Mouse (Mus musculus): ENCODE measurements at regions not wholly inside any gene's neighbourhood (a gene's known extent, or its start where the extent isn't known, plus 50 kb on each side); places are given as distances from the start of the nearest gene placed in this dataset.

DNA sequence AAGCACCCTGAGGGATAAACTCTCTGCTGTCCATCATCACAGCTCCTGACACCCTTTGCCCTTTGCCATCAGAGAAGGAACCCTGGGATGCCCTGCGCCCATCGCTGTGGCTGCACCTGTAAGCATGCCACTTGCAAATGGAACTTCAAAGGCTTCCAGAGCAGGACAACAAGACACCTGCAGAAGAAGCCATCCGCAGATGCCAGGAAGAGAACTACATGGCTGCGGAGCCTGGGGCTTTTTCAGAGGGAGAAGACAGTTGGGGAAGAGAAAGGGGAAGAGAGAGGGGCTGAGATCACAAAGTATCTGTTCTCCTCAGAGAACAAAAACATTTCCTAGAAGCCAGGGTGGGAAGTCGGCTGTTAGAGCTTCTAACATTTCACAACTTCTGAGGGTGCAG, 365.2 kb upstream of the Runx1 start:
- ATAC-seq (ENCODE audit: low read depth) = no peak
- no peaks in the 10 kb centered on the region for H3K4me1 ChIP-seq (replicated peaks)
- H3K9me3 ChIP-seq = no peaks in the 10 kb centered on the region
- no peak overlapping the region for H3K9ac ChIP-seq
- no peaks in the 10 kb centered on the region for H3K27me3 ChIP-seq
- no peak overlapping the region for H3K4me3 ChIP-seq
- 83% methylated on average over 5 of the region's 5 CpGs for WGBS
- H3K4me2 ChIP-seq = no peak overlapping the region
- H3K27ac ChIP-seq (replicated peaks) = no peak overlapping the region
- H3K36me3 ChIP-seq = no peaks in the 10 kb centered on the region

DNA sequence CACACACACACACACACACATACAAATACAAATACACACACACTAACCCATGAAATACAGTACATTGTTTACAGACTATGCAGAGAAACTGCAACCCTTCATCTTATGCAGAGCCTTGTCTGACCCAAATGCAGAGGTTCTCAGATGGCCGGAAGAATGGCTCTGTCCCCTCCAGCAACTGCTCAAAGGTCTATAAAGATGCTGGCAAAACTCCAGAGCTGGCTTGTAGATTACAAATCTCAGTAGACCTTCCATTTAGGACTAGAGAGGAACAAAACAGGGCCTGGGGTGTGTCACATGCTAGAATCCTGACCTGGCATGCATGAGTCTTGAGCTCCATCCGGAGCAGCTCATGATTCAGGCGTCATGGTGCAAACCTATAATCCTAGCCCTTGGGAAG, 364.4 kb upstream of the Runx1 start:
- no peak overlapping the region for H3K4me3 ChIP-seq
- no peaks in the 10 kb centered on the region for H3K4me1 ChIP-seq (replicated peaks)
- no peaks in the 10 kb centered on the region for H3K9me3 ChIP-seq
- no peaks in the 10 kb centered on the region for H3K36me3 ChIP-seq
- no peaks in the 10 kb centered on the region for H3K27me3 ChIP-seq
- H3K9ac ChIP-seq = no peak overlapping the region
- WGBS = 83% methylated on average over 3 of the region's 3 CpGs
- no peak overlapping the region for H3K4me2 ChIP-seq
- H3K27ac ChIP-seq (replicated peaks) = no peak overlapping the region
- ATAC-seq (ENCODE audit: low read depth) = no peak

DNA sequence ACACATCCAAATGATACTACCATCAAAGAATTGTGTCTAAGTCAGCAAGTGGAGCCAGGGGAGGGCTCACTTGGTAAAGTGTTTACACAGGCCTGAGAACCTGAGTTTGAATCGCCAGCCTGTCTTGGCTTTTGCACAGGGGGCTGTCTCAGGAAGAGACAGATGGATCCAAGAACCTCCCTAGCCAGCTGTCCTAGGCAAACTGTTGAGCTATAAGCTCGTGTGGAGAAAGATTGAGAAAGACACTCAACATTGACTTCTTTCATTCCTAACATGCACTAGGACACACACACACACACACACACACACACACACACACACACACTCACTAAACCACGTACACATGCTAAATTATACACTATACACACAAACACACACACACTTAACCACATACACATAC, 363.9 kb upstream of the Runx1 start:
- WGBS = 66% methylated on average over 3 of the region's 3 CpGs

DNA sequence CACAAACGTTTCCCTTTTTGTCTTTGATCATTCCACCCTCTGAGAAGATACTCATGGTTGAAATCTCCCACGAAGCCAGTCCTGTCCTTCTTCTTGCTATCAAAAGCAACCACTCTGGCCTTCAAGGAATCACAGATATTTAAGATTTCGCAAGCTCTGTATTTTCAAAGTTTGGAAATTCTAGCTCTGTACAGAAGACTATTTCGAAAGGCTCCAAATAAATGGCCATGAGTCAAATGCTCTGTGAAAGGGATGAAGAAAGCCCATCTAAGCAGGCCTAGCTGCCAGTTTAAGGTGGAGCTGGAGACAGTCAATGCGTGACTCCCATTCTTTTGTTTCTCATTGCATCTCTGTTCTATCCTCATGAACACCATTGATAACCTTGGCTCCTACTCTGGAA, 363.5 kb upstream of the Runx1 start:
- Histone ChIP-seq H3K4me1 (replicated peaks) (no peaks in the 10 kb centered on the region), H3K36me3 (no peaks in the 10 kb centered on the region), H3K9me3 (no peaks in the 10 kb centered on the region), H3K9ac (no peak overlapping the region), H3K4me2 (no peak overlapping the region), H3K4me3 (no peak overlapping the region), H3K27ac (replicated peaks) (no peak overlapping the region), H3K27me3 (no peaks in the 10 kb centered on the region)
- no peak for ATAC-seq (ENCODE audit: low read depth)
- WGBS = 89% methylated on average over 5 of the region's 5 CpGs

More for the DNA sequence above, 363.9 kb upstream of the Runx1 start:
- H3K4me1 ChIP-seq (replicated peaks) = no peaks in the 10 kb centered on the region
- no peaks in the 10 kb centered on the region for H3K36me3 ChIP-seq
- H3K4me2 ChIP-seq = no peak overlapping the region
- no peaks in the 10 kb centered on the region for H3K27me3 ChIP-seq
- no peak overlapping the region for H3K27ac ChIP-seq (replicated peaks)
- no peaks in the 10 kb centered on the region for H3K9me3 ChIP-seq
- H3K4me3 ChIP-seq = no peak overlapping the region
- no peak for ATAC-seq (ENCODE audit: low read depth)
- no peak overlapping the region for H3K9ac ChIP-seq

DNA sequence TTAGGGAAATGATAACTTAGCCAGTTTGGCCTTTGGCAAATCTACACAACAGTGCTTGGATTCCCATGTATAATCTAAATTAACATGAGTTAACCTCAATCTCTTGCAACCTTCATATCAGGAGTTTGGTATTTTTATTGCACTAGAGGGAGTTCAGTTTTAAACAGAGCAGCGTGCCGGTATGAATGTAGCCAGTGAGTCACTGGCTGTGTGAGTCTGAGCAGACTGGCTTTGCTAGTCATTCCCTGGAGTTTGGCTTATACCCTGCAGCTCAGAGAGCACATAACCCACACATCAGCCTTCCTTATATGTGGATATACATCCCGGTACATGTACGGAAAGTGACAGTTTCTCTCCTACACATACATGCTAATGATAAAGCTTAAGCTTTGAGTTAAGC, 360.6 kb upstream of the Runx1 start:
- Histone ChIP-seq H3K4me2 (no peak overlapping the region), H3K4me1 (replicated peaks) (no peaks in the 10 kb centered on the region), H3K36me3 (no peaks in the 10 kb centered on the region), H3K27me3 (no peaks in the 10 kb centered on the region), H3K9me3 (no peaks in the 10 kb centered on the region), H3K4me3 (no peak overlapping the region), H3K27ac (replicated peaks) (no peak overlapping the region), H3K9ac (no peak overlapping the region)
- WGBS = 86% methylated on average over 4 of the region's 4 CpGs
- ATAC-seq (ENCODE audit: low read depth) = no peak

DNA sequence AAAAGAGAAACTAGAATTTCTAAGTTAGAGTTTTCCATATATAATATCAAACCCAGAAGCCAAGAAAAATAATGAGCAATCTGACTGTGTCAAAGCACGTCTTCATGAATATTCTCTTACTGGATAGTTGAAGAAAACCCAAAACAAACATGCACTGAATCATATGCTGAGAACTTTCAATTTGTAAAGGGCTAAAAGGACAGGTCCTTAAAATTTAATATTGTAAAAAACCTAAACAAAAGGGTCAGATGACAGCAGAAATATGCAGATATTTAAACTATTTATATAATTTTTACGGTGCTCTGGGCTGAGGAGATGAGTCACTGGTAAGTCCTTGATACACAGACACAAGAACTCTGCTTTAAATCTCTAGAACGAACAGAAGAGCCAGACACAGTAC, 356.7 kb upstream of the Runx1 start:
- 86% methylated on average over 3 of the region's 3 CpGs for WGBS
- H3K4me2 ChIP-seq = no peak overlapping the region
- H3K27me3 ChIP-seq = no peaks in the 10 kb centered on the region
- H3K36me3 ChIP-seq = no peaks in the 10 kb centered on the region
- no peak for ATAC-seq (ENCODE audit: low read depth)
- H3K27ac ChIP-seq (replicated peaks) = no peak overlapping the region
- H3K4me1 ChIP-seq (replicated peaks) = no peaks in the 10 kb centered on the region
- H3K9me3 ChIP-seq = no peaks in the 10 kb centered on the region
- no peak overlapping the region for H3K9ac ChIP-seq
- H3K4me3 ChIP-seq = no peak overlapping the region

DNA sequence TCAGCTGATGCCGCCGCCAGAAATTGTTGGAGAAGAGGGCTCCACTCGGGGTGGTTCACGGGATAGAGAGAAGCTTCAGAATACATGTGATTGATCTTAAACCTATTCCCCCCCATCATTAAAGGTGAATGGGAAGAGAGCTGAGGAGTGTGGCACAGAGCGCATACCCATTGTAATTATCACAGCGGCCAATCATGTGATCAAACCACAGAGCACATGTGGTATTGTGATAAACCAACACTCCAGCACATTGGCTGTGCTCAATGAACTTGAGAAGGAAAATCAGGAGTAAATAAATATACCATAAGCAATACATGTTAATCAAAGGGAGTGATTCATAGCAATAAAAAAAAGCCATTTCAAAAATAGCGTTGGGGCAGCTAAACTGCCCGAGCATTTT, 355.5 kb upstream of the Runx1 start:
- Histone ChIP-seq H3K9ac (no peak overlapping the region), H3K9me3 (no peaks in the 10 kb centered on the region), H3K4me1 (replicated peaks) (no peaks in the 10 kb centered on the region), H3K4me2 (no peak overlapping the region), H3K4me3 (no peak overlapping the region), H3K36me3 (no peaks in the 10 kb centered on the region), H3K27ac (replicated peaks) (no peak overlapping the region), H3K27me3 (no peaks in the 10 kb centered on the region)
- no peak for ATAC-seq (ENCODE audit: low read depth)
- WGBS = 95% methylated on average over 8 of the region's 8 CpGs

DNA sequence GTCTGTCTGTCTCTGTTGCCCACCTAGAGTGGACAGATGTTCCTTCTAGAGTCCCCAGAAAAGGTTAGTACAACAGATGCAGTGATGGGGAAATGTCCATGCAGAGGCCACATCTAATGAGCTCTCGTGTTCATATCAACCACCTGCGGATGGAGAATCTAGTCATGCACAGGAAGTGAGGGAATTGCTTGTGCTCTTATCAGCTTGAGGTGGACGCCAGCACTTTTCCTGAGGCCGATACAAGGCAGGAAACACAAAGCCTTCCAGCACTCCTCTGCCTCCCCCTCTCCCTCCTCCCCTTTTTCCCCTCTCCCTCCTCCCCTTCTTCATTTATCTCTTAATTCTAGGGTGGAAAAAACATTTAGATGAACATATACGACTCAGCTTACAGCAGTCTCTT, 354.3 kb upstream of the Runx1 start:
- WGBS = 82% methylated on average over 5 of the region's 5 CpGs
- Histone ChIP-seq H3K27me3 (no peaks in the 10 kb centered on the region), H3K4me3 (no peak overlapping the region), H3K9me3 (no peaks in the 10 kb centered on the region), H3K36me3 (no peaks in the 10 kb centered on the region), H3K4me1 (replicated peaks) (no peaks in the 10 kb centered on the region), H3K27ac (replicated peaks) (no peak overlapping the region), H3K4me2 (no peak overlapping the region), H3K9ac (no peak overlapping the region)
- no peak for ATAC-seq (ENCODE audit: low read depth)

DNA sequence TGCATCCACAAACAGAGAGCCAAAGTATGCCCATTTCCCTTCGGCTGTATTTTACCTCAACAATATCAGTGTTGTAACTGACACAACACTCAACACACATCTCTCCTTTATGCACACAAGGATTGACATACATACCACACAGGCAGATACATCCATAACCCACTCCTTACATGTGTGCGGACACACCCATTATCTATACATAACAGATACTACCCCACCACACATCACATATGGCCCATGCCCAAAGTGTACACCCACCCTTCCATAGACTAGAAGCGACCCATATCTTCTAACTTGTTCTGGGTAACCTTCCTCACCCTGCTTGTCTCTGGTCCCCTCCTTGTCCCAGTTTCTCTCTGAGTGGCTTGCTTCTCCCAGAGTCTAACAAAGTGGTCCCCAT, 340.7 kb upstream of the Runx1 start:
- Histone ChIP-seq H3K4me1 (replicated peaks) (no peaks in the 10 kb centered on the region), H3K27ac (replicated peaks) (no peak overlapping the region), H3K9me3 (no peaks in the 10 kb centered on the region), H3K36me3 (no peaks in the 10 kb centered on the region), H3K27me3 (no peaks in the 10 kb centered on the region), H3K4me2 (no peak overlapping the region), H3K9ac (no peak overlapping the region), H3K4me3 (no peak overlapping the region)
- ATAC-seq (ENCODE audit: low read depth) = no peak
- 92% methylated on average over 3 of the region's 3 CpGs for WGBS

DNA sequence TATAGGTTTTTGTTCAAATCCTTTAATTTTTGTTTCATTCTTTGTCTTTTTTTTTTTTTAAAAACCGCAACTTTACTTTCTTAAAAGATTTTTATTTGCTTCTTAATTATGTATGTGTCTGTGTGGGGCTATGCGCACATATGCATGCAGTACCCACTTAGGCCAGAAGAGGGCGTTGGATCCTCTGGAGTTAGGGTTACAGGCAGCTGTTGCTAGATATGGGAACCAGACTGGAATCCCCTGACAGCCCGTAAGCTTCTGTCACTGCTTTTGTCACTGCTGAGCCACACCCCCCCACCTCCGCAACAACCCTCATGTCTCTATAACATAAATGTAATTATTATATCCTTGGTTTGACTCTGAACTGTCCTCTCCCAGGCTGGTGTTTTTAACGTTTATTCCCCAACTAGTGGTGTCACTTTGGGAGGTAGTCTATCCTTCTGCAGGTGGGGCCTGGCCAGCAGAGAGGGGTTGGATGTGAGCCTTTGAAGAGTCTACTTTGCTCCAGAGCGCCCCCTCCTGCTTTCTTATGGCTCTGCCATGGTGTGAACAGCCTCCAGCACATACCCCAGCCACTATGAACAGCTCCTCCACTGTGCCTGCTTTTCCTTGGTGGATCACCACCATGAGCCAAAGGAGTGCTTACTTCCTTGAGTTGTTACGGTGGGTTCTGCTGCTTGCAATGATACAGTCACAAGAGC, 332.7 kb upstream of the Runx1 start:
- H3K9me3 ChIP-seq = no peaks in the 10 kb centered on the region
- no peak overlapping the region for H3K4me3 ChIP-seq
- WGBS = 86% methylated on average over 8 of the region's 8 CpGs
- H3K36me3 ChIP-seq = no peaks in the 10 kb centered on the region
- no peaks in the 10 kb centered on the region for H3K4me1 ChIP-seq (replicated peaks)
- H3K27ac ChIP-seq (replicated peaks) = no peak overlapping the region
- no peaks in the 10 kb centered on the region for H3K27me3 ChIP-seq
- no peak overlapping the region for H3K9ac ChIP-seq
- no peak overlapping the region for H3K4me2 ChIP-seq
- no peak for ATAC-seq (ENCODE audit: low read depth)

DNA sequence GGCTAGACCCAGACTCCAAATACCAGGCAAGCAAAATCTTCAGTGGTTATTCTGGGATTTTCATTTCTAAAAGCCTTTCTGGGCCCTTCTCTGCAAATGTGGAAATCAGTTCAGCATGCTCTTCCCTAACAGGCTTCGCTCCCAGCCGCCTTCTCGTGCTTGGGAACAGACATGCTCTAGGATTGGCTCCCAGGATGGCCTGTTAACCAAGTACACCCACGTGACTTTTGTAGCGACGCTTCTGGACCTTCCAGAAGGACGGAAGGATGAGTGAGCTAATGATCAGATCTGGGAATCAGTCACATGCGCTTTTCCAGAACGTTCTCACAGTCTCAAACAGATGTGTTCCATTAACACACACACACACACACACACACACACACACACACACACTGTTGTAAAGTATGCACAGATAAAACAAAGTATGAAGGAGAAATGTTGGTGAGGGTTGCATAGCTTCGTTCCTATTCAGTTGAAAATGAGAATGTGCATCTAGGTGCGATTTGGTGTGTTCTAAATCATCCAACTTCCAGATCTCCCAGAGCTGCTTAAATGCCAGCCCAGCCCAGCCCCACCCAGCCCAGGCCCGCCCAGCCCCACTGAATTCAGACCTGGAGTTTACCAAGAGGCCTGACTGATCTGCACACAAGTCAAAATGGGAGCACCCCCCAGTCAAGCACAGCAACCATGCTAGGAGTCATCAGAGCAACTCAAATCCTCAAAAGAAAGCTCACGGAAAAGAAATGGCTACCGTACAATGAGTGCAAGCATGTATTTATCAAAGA, 327.8 kb upstream of the Runx1 start:
- Histone ChIP-seq H3K27me3 (no peaks in the 10 kb centered on the region), H3K4me3 (no peak overlapping the region), H3K4me2 (no peak overlapping the region), H3K9ac (no peak overlapping the region), H3K27ac (replicated peaks) (no peak overlapping the region), H3K36me3 (no peaks in the 10 kb centered on the region), H3K9me3 (no peaks in the 10 kb centered on the region), H3K4me1 (replicated peaks) (peaks cover 6% of the 10 kb centered on the region; the same call in 1 of the 2 replicates)
- ATAC-seq (ENCODE audit: low read depth) = no peak
- 88% methylated on average over 14 of the region's 14 CpGs for WGBS

DNA sequence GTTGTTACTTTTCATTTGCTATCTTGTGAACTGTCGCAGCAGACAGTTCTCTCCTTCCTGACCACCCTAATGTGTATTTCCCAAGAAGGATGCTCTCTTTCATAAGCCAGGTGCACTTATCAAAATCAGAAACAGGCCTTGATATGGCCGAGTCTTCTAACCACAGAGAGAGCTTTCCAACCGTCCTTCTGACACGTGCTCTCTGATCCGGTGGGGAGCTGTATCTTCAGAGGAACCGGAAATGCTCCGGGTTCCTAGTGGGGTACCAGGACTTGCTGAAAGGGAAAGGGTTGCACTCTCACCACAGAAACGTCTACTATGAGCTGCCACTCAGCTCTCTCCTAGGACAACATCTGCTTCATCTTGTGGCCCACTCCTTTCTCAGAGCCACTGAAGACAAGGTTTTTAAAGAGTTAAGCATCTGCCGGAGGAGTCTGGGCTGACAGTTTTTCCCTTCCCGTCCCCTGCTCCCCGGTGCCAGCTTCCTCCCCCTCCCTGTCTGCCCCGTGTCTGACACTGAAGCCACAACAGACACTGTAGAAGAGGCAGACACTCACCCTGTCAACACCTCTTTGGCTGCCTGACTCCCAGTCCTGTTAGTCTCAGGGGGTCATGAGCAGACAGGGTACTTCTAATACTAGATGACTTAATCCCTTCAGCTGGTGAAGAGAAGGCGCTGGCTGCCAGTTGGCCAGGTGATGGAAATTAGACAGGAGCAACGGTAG, 327.0 kb upstream of the Runx1 start:
- H3K4me2 ChIP-seq = no peak overlapping the region
- no peaks in the 10 kb centered on the region for H3K36me3 ChIP-seq
- H3K27me3 ChIP-seq = no peaks in the 10 kb centered on the region
- 63% methylated on average over 14 of the region's 14 CpGs for WGBS
- peaks cover 6% of the 10 kb centered on the region; the same call in 1 of the 2 replicates for H3K4me1 ChIP-seq (replicated peaks)
- no peaks in the 10 kb centered on the region for H3K9me3 ChIP-seq
- no peak overlapping the region for H3K27ac ChIP-seq (replicated peaks)
- H3K4me3 ChIP-seq = no peak overlapping the region
- no peak overlapping the region for H3K9ac ChIP-seq
- ATAC-seq (ENCODE audit: low read depth) = no peak

All from neural tube, embryonic 13.5 days (tissue).